Mouse (Mus musculus): ENCODE results near the gene Kcne3. TPM values are rescaled to one million over a fixed set of nuclear protein-coding genes. Genes with fewer than 3 reads are reported as not detected.
A peak's percentile ranks its signal among the peaks of the same experiment; 100 is the strongest.

The Kcne3 gene
- polyA plus RNA-seq, 1 experiment from 2014 or later, result 1.8 TPM

GRCm38 (mm10) chr7:100227158-100227875, 51.0 kb downstream of the Kcne3 start, which contains the start of gene Pgm2l1:
Pgm2l1 (plus strand) TSS chr7:100227394.
- Histone ChIP-seq H3K9me3 (ENCODE audit: low read depth, low read length) (no peaks in the 10 kb centered on the region), H3K4me1 (ENCODE audit: insufficient read depth) (no peaks in the 10 kb centered on the region), H3K4me3 (ENCODE audit: low read depth, low read length) (peak within 1 kb of the TSS; percentile 63), H3K27me3 (ENCODE audit: insufficient read depth, low read length) (no peaks in the 10 kb centered on the region), H3K4me2 (peak within 1 kb of the TSS; percentile 98), H3K36me3 (ENCODE audit: insufficient read depth) (no peaks in the 10 kb centered on the region), H3K9ac (peak within 1 kb of the TSS; percentile 66), H3K27ac (ENCODE audit: low read depth) (peak within 1 kb of the TSS; percentile 64)
- WGBS, result under 1% methylated on average over 69 of the region's 72 CpGs
- ATAC-seq (ENCODE audit: insufficient read depth), result peak; percentile 99
- DNase-seq, result peak; percentile 98
- 0 out of 2 replicates have a peak, but pooled peaks have one; percentile 6 for TF ChIP-seq CTCF (IDR thresholded peaks at IDR 0.05; ENCODE audit: low read depth)

- Histone ChIP-seq H3K27me3 (ENCODE audit: insufficient read depth, low read length) (no peaks in the 10 kb centered on the region), H3K4me2 (peak overlapping the region; percentile 98), H3K4me1 (ENCODE audit: insufficient read depth) (no peaks in the 10 kb centered on the region), H3K4me3 (ENCODE audit: low read depth, low read length) (peak overlapping the region; percentile 63), H3K9ac (peak overlapping the region; percentile 66), H3K27ac (ENCODE audit: low read depth) (peak overlapping the region; percentile 64), H3K36me3 (ENCODE audit: insufficient read depth) (no peaks in the 10 kb centered on the region), H3K9me3 (ENCODE audit: low read depth, low read length) (no peaks in the 10 kb centered on the region)
- TF ChIP-seq CTCF (IDR thresholded peaks at IDR 0.05; ENCODE audit: low read depth), result no peak
- DNase-seq (peak; percentile 17), ATAC-seq (ENCODE audit: insufficient read depth) (peak; percentile 50; the same call in 1 of the 2 replicates)
- WGBS, result under 1% methylated on average over 23 of the region's 23 CpGs
These were observed 51.7 kb downstream of the Kcne3 start for GRCm38 (mm10) chr7:100227896-100228525.

- DNase-seq (no peak), ATAC-seq (ENCODE audit: insufficient read depth) (no peak)
- Histone ChIP-seq H3K9me3 (ENCODE audit: low read depth, low read length) (no peaks in the 10 kb centered on the region), H3K27me3 (ENCODE audit: insufficient read depth, low read length) (no peaks in the 10 kb centered on the region), H3K4me1 (ENCODE audit: insufficient read depth) (no peaks in the 10 kb centered on the region), H3K4me2 (peak overlapping the region; percentile 98), H3K4me3 (ENCODE audit: low read depth, low read length) (0 out of 2 replicates have a peak overlapping the region, but pooled peaks have one; percentile 63), H3K27ac (ENCODE audit: low read depth) (no peak overlapping the region), H3K36me3 (ENCODE audit: insufficient read depth) (no peaks in the 10 kb centered on the region), H3K9ac (no peak overlapping the region)
- no peak for TF ChIP-seq CTCF (IDR thresholded peaks at IDR 0.05; ENCODE audit: low read depth)
- 52% methylated on average over 3 of the region's 3 CpGs for WGBS
These were observed 52.7 kb downstream of the Kcne3 start for GRCm38 (mm10) chr7:100228957-100229356.

- 95% methylated on average over 1 of the region's 1 CpGs for WGBS
- H3K9me3 ChIP-seq (ENCODE audit: low read depth, low read length), result no peaks in the 10 kb centered on the region
- no peaks in the 10 kb centered on the region for H3K36me3 ChIP-seq (ENCODE audit: insufficient read depth)
These were observed 54.3 kb downstream of the Kcne3 start for GRCm38 (mm10) chr7:100230646-100231045.

GRCm38 (mm10) chr7:100231661-100232060, 55.4 kb downstream of the Kcne3 start:
- ATAC-seq (ENCODE audit: insufficient read depth) (no peak), DNase-seq (no peak)

More at GRCm38 (mm10) chr7:100230646-100231045, 54.3 kb downstream of the Kcne3 start:
- Histone ChIP-seq H3K27ac (ENCODE audit: low read depth) (no peak overlapping the region), H3K27me3 (ENCODE audit: insufficient read depth, low read length) (no peaks in the 10 kb centered on the region), H3K4me3 (ENCODE audit: low read depth, low read length) (no peak overlapping the region), H3K4me2 (no peak overlapping the region), H3K9ac (no peak overlapping the region), H3K4me1 (ENCODE audit: insufficient read depth) (no peaks in the 10 kb centered on the region)
- DNase-seq, result no peak
- no peak for ATAC-seq (ENCODE audit: insufficient read depth)
- TF ChIP-seq CTCF (IDR thresholded peaks at IDR 0.05; ENCODE audit: low read depth), result no peak

GRCm38 (mm10) chr7:100233681-100234080, 57.4 kb downstream of the Kcne3 start:
- Histone ChIP-seq H3K4me1 (ENCODE audit: insufficient read depth) (no peaks in the 10 kb centered on the region), H3K9me3 (ENCODE audit: low read depth, low read length) (no peaks in the 10 kb centered on the region), H3K4me2 (no peak overlapping the region), H3K27ac (ENCODE audit: low read depth) (no peak overlapping the region), H3K27me3 (ENCODE audit: insufficient read depth, low read length) (no peaks in the 10 kb centered on the region), H3K4me3 (ENCODE audit: low read depth, low read length) (no peak overlapping the region), H3K9ac (no peak overlapping the region), H3K36me3 (ENCODE audit: insufficient read depth) (no peaks in the 10 kb centered on the region)
- no peak for ATAC-seq (ENCODE audit: insufficient read depth)
- no peak for TF ChIP-seq CTCF (IDR thresholded peaks at IDR 0.05; ENCODE audit: low read depth)
- no peak for DNase-seq

More at GRCm38 (mm10) chr7:100231661-100232060, 55.4 kb downstream of the Kcne3 start:
- no peaks in the 10 kb centered on the region for H3K27me3 ChIP-seq (ENCODE audit: insufficient read depth, low read length)
- H3K9me3 ChIP-seq (ENCODE audit: low read depth, low read length), result no peaks in the 10 kb centered on the region
- no peaks in the 10 kb centered on the region for H3K4me1 ChIP-seq (ENCODE audit: insufficient read depth)
- H3K27ac ChIP-seq (ENCODE audit: low read depth), result no peak overlapping the region
- H3K4me2 ChIP-seq, result no peak overlapping the region
- no peaks in the 10 kb centered on the region for H3K36me3 ChIP-seq (ENCODE audit: insufficient read depth)
- WGBS, result 59% methylated on average over 1 of the region's 1 CpGs
- no peak overlapping the region for H3K9ac ChIP-seq
- TF ChIP-seq CTCF (IDR thresholded peaks at IDR 0.05; ENCODE audit: low read depth), result no peak
- H3K4me3 ChIP-seq (ENCODE audit: low read depth, low read length), result no peak overlapping the region

Other genes starting within 250 kb of the Kcne3 start
- 7.8 and 8.1 TPM in 2 replicates for gene Rnf169, start 196.1 kb upstream of the Kcne3 start, polyA plus RNA-seq (2014; fragmentation: Nextera tagmentation; extraction: Ambion mirVana)
- 0.12 TPM in 1 of 2 replicates, not detected in the other for gene Chrdl2, start 170.3 kb upstream of the Kcne3 start, polyA plus RNA-seq (2014; fragmentation: Nextera tagmentation; extraction: Ambion mirVana)
- 70.8 and 71.9 TPM in 2 replicates for gene Pold3, start 54.9 kb upstream of the Kcne3 start, polyA plus RNA-seq (2014; fragmentation: Nextera tagmentation; extraction: Ambion mirVana)
- gene Lipt2, start 17.2 kb upstream of the Kcne3 start, polyA plus RNA-seq (2014; fragmentation: Nextera tagmentation; extraction: Ambion mirVana), result 22.9 and 27.3 TPM in 2 replicates
- gene Pgm2l1, start 50.9 kb downstream of the Kcne3 start, polyA plus RNA-seq (2014; fragmentation: Nextera tagmentation; extraction: Ambion mirVana), result 2.2 and 2.6 TPM in 2 replicates
- gene P4ha3, start 109.0 kb downstream of the Kcne3 start, polyA plus RNA-seq (2014; fragmentation: Nextera tagmentation; extraction: Ambion mirVana), result 21.2 and 22.0 TPM in 2 replicates
- gene C2cd3, start 195.7 kb downstream of the Kcne3 start, polyA plus RNA-seq (2014; fragmentation: Nextera tagmentation; extraction: Ambion mirVana), result 29.6 and 31.9 TPM in 2 replicates
- gene Ppme1, start 195.8 kb downstream of the Kcne3 start, polyA plus RNA-seq (2014; fragmentation: Nextera tagmentation; extraction: Ambion mirVana), result 60.3 and 68.3 TPM in 2 replicates